Mouse (Mus musculus): ENCODE measurements around the gene Plac9a. TPM values are rescaled to one million over a fixed set of nuclear protein-coding genes. Genes with fewer than 3 reads are reported as not detected.

Plac9a gene
- total RNA-seq (2023), result not detected in 4 replicates

GRCm38 (mm10) chr14:25903000-25903399 is at the start of gene Plac9a:
TSS of gene Plac9a (minus strand) at chr14:25903100.

GRCm38 (mm10) chr14:25938004-25938403 is 35.1 kb upstream of the Plac9a start, which contains the start of gene Cphx1:
TSS of gene Cphx1 (plus strand) at chr14:25938304.

GRCm38 (mm10) chr14:25927562-25927881 is 24.6 kb upstream of the Plac9a start, which contains the start of gene Tmem254a:
TSS of gene Tmem254a (minus strand) at chr14:25927672.

GRCm38 (mm10) chr14:25841991-25842687 is 60.8 kb downstream of the Plac9a start, which contains the start of gene Anxa11:
TSS of gene Anxa11 (plus strand) at chr14:25842156.

Other genes with a start within 250 kb of the Plac9a start
- gene Ppif, start 208.9 kb downstream of the Plac9a start, total RNA-seq (2023), result 25.1 to 33.2 TPM (median 31.1 TPM) in 4 replicates
- gene Zcchc24, start 134.1 kb downstream of the Plac9a start, total RNA-seq (2023), result 19.8 to 21.4 TPM (median 19.9 TPM) in 4 replicates
- gene Anxa11, start 60.9 kb downstream of the Plac9a start, total RNA-seq (2023), result 83.6 to 91.1 TPM (median 88.3 TPM) in 4 replicates
- gene Tmem254a, start 24.6 kb upstream of the Plac9a start, total RNA-seq (2023), result 4.9 to 7.0 TPM (median 6.6 TPM) in 4 replicates
- not detected in 4 replicates for gene Cphx1, start 35.2 kb upstream of the Plac9a start, total RNA-seq (2023)
- not detected in 4 replicates for gene Duxbl1, start 75.5 kb upstream of the Plac9a start, total RNA-seq (2023)
- not detected in 4 replicates for gene Gm9780, start 139.6 kb upstream of the Plac9a start, total RNA-seq (2023)
- gene Tmem254c, start 164.3 kb upstream of the Plac9a start, total RNA-seq (2023), result 12.3 to 19.9 TPM (median 17.0 TPM) in 4 replicates
- gene Cphx2, start 178.4 kb upstream of the Plac9a start, total RNA-seq (2023), result not detected in 4 replicates
- gene Cphx3, start 179.2 kb upstream of the Plac9a start, total RNA-seq (2023), result not detected in 4 replicates
- gene Duxbl2, start 215.2 kb upstream of the Plac9a start, total RNA-seq (2023), result not detected in 4 replicates

Data from B cell, adult 62 days (primary cell).